Mouse (Mus musculus) ES-E14 (cell line): ENCODE data around the gene Fgfbp3.

Experiments used
- HCFC1 ChIP-seq: IDR thresholded peaks from 2 replicates; pipeline ENCODE4 v1.6.1; 2012; ENCODE audit warnings: low read length, inconsistent platforms, borderline replicate concordance; ENCODE audit not compliant: insufficient read depth
- ZC3H11A ChIP-seq: IDR thresholded peaks from 2 replicates; pipeline ENCODE4 v1.6.1; 2012; ENCODE audit warnings: low read depth, mild to moderate bottlenecking, inconsistent platforms, low read length, borderline replicate concordance
- ZNF384 ChIP-seq: IDR thresholded peaks from 2 replicates; pipeline ENCODE4 v1.6.1; 2012; ENCODE audit warnings: low read depth, low read length, inconsistent platforms

- TF ChIP-seq ZNF384, result no peak
- no peak for TF ChIP-seq HCFC1
- no peak for TF ChIP-seq ZC3H11A
Measured at GRCm38 (mm10) chr19:36883119-36883518, 36.3 kb downstream of the Fgfbp3 start.
